In the genomic region with DNA sequence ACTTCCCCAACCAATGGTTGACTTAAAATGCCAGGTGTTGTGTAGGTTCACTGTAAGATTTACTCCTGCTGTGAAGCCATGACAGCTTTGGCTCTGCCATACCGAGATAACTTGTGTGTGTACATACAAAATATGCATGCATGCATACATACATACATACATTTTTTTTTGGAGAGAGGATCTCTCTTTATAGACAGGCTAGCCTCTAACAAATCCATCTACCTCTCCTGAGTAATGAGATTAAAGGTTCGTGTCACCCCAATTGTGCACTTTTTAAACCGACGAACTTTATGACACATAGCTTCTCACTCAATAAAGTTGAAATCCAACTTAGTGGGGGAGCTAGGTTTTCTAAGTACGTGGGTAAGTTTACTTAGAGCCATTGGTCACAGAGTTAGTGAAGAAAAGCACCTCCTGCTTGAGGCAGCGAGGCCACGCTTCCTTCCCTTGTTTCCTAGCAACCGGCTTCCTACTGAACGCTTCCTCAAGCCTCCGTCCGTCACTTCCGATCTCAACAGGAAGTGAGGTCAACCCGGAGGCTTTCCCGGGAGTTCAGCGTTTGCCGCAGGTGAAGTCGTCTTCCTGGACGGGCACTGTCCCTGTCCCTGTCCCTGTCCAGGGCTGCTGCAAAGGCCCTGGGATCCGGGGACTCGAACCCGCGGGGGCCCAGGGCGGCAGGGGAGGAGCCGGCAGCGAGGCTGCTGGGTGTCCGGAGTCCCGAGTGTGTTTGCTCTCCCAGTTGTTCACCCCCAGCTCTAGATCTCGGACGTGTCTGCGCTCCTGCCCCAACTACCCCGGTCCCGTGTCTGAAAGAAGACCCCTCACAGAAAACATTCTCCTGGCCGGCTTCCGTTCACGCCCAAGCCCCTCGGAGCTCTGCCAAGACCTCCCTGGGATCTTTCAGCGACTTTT, we compare ENCODE assay signal across 8 mouse cellular contexts. TPM values are rescaled to one million over a fixed set of nuclear protein-coding genes. Genes with fewer than 3 reads are reported as not detected.
DNase-seq lines count a peak whose midpoint lies in the region; ATAC-seq and TF ChIP-seq lines count a peak whose summit lies in the region.

A gene (plus strand): TSS at position 519 of the 912 bp plus-strand sequence.

- H3ac ChIP-seq in C2C12 (ENCODE audit: control insufficient read depth, insufficient read length, low read depth) (peak within 1 kb of the TSS; percentile 71), myocyte (ENCODE audit: control insufficient read depth, insufficient read length) (peak within 1 kb of the TSS; percentile 80)

- no peaks in the 10 kb centered on the region for H3K9me3 ChIP-seq in erythroblast, embryonic 14.5 days (ENCODE audit: control insufficient read depth, low read length)
- no peaks in the 10 kb centered on the region for H3K9me3 ChIP-seq in heart, embryonic 11.5 days (replicated peaks; ENCODE audit: control insufficient read depth, low read length)
- no peaks in the 10 kb centered on the region for H3K9me3 ChIP-seq in kidney, embryonic 16.5 days (ENCODE audit: low read length)

- peak; percentile 78 for ATAC-seq in heart, embryonic 11.5 days (replicated peaks; ENCODE audit: insufficient number of reproducible peaks, low FRiP score, low TSS enrichment)
- peak; percentile 95 for ATAC-seq in kidney, embryonic 16.5 days (ENCODE audit: low FRiP score, low TSS enrichment)

- peak within 1 kb of the TSS; percentile 85 for H3K4me2 ChIP-seq in heart, embryonic 11.5 days
- H3K4me2 ChIP-seq in kidney, embryonic 16.5 days (replicated peaks; ENCODE audit: low read depth, low read length): peak within 1 kb of the TSS; percentile 82
- peak within 1 kb of the TSS; percentile 87 for H3K4me2 ChIP-seq in myocyte (ENCODE audit: low read depth)

- no peaks in the 10 kb centered on the region for H3K27me3 ChIP-seq in C2C12 (ENCODE audit: control insufficient read depth, insufficient read depth, insufficient read length)
- no peaks in the 10 kb centered on the region for H3K27me3 ChIP-seq in erythroblast, embryonic 14.5 days (ENCODE audit: control insufficient read depth)
- H3K27me3 ChIP-seq in heart, embryonic 11.5 days (ENCODE audit: control insufficient read depth, insufficient read depth, low read length): no peaks in the 10 kb centered on the region
- H3K27me3 ChIP-seq in kidney, embryonic 16.5 days (ENCODE audit: insufficient read depth, low read length): no peaks in the 10 kb centered on the region
- no peaks in the 10 kb centered on the region for H3K27me3 ChIP-seq in liver, adult 2 months (ENCODE audit: control insufficient read depth, insufficient read depth, low read length)
- no peaks in the 10 kb centered on the region for H3K27me3 ChIP-seq in myocyte (ENCODE audit: control insufficient read depth, insufficient read depth, insufficient read length)
- H3K27me3 ChIP-seq in splenic B cell, adult 2 months (ENCODE audit: control insufficient read depth, insufficient read depth, low read length, poor library complexity, severe bottlenecking): no peaks in the 10 kb centered on the region

- H3K9ac ChIP-seq in heart, embryonic 11.5 days (ENCODE audit: low read depth, low read length): peak within 1 kb of the TSS; percentile 91
- H3K9ac ChIP-seq in kidney, embryonic 16.5 days (replicated peaks; ENCODE audit: low read length): peak within 1 kb of the TSS; percentile 93
- H3K9ac ChIP-seq in liver, adult 2 months (ENCODE audit: low read depth, low read length): peak within 1 kb of the TSS; percentile 95

- 5% methylated on average over 37 of the region's 37 CpGs for WGBS in heart, embryonic 11.5 days (ENCODE audit: insufficient replicate concordance)
- 6% methylated on average over 37 of the region's 37 CpGs for WGBS in kidney, embryonic 16.5 days
- WGBS in liver, adult 2 months: 6% methylated on average over 37 of the region's 37 CpGs

- no peak for TF ChIP-seq CTCF in C2C12 (IDR thresholded peaks at IDR 0.05; ENCODE audit: control insufficient read depth, insufficient read depth, insufficient read length)
- no peak for TF ChIP-seq CTCF in brain, embryonic 14.5 days (IDR thresholded peaks at IDR 0.05; ENCODE audit: borderline replicate concordance, extremely low read depth, insufficient read depth, insufficient read length)
- no peak for TF ChIP-seq CTCF in liver, adult 2 months (IDR thresholded peaks at IDR 0.05; ENCODE audit: low read depth, low read length)

- H3K4me1 ChIP-seq in erythroblast, embryonic 14.5 days (ENCODE audit: control insufficient read depth): peaks cover 22% of the 10 kb centered on the region
- H3K4me1 ChIP-seq in heart, embryonic 11.5 days (ENCODE audit: control insufficient read depth, insufficient read depth, low read length): peaks cover 5% of the 10 kb centered on the region; the same call in 1 of the 2 replicates
- peaks cover 6% of the 10 kb centered on the region for H3K4me1 ChIP-seq in kidney, embryonic 16.5 days (ENCODE audit: insufficient read depth, low read length)
- peaks cover 1% of the 10 kb centered on the region; the same call in 1 of the 2 replicates for H3K4me1 ChIP-seq in liver, adult 2 months (ENCODE audit: control insufficient read depth, insufficient read depth, low read length)

- DNase-seq in brain, embryonic 14.5 days (ENCODE audit: low read depth): peak; percentile 97
- peak; percentile 88 for DNase-seq in liver, adult 2 months (ENCODE audit: extremely low read depth, low read depth, low spot score)
- peak; percentile 92 for DNase-seq in splenic B cell, adult 2 months (ENCODE audit: low read depth, low spot score)

- H3K79me2 ChIP-seq in C2C12 (ENCODE audit: control insufficient read depth, insufficient read depth) (peaks cover 14% of the 10 kb centered on the region), myocyte (ENCODE audit: control insufficient read depth, insufficient read depth) (peaks cover 3% of the 10 kb centered on the region)
- H3K79me2 ChIP-seq in liver, adult 2 months (ENCODE audit: control insufficient read depth, insufficient read depth, low read length): no peaks in the 10 kb centered on the region; the same call in 1 of the 2 replicates

- no peaks in the 10 kb centered on the region for H3K36me3 ChIP-seq in C2C12 (ENCODE audit: control insufficient read depth, insufficient read depth)
- H3K36me3 ChIP-seq in erythroblast, embryonic 14.5 days (ENCODE audit: control insufficient read depth): peaks cover 15% of the 10 kb centered on the region
- H3K36me3 ChIP-seq in heart, embryonic 11.5 days (ENCODE audit: control insufficient read depth, insufficient read depth, low read length): peaks cover 6% of the 10 kb centered on the region; the same call in 1 of the 2 replicates
- H3K36me3 ChIP-seq in kidney, embryonic 16.5 days (ENCODE audit: insufficient read depth, low read length): peaks cover 13% of the 10 kb centered on the region; the same call in 1 of the 2 replicates
- H3K36me3 ChIP-seq in liver, adult 2 months (ENCODE audit: control insufficient read depth, insufficient read depth, low read length): no peaks in the 10 kb centered on the region
- no peaks in the 10 kb centered on the region for H3K36me3 ChIP-seq in myocyte (ENCODE audit: control insufficient read depth, insufficient read depth)
- no peaks in the 10 kb centered on the region for H3K36me3 ChIP-seq in splenic B cell, adult 2 months (ENCODE audit: control insufficient read depth, insufficient read depth, low read length, poor library complexity, severe bottlenecking)

- H3K4me3 ChIP-seq in C2C12 (ENCODE audit: insufficient read depth, poor library complexity, severe bottlenecking): peak within 1 kb of the TSS; percentile 60
- H3K4me3 ChIP-seq in erythroblast, embryonic 14.5 days (replicated peaks): peak within 1 kb of the TSS; percentile 82
- H3K4me3 ChIP-seq in heart, embryonic 11.5 days (ENCODE audit: low read depth, low read length): peak within 1 kb of the TSS; percentile 96
- peak within 1 kb of the TSS; percentile 97 for H3K4me3 ChIP-seq in kidney, embryonic 16.5 days (ENCODE audit: low read length)
- peak within 1 kb of the TSS; percentile 92 for H3K4me3 ChIP-seq in liver, adult 2 months (ENCODE audit: insufficient read depth, low read depth, low read length)
- H3K4me3 ChIP-seq in myocyte: peak within 1 kb of the TSS; percentile 45

- no peaks in the 10 kb centered on the region for H3K79me3 ChIP-seq in C2C12 (ENCODE audit: low read depth)

- TF ChIP-seq POLR2A in brain, embryonic 14.5 days (IDR thresholded peaks at IDR 0.05; ENCODE audit: borderline replicate concordance, extremely low read depth, insufficient read depth, insufficient read length, poor library complexity, severe bottlenecking): peak; percentile 55; the same call in 1 of the 2 replicates
- peak; percentile 75 for TF ChIP-seq POLR2A in liver, adult 2 months (IDR thresholded peaks at IDR 0.05; ENCODE audit: extremely low read depth, insufficient read depth, low read length)
- peak; percentile 78 for TF ChIP-seq POLR2A in myocyte (IDR thresholded peaks at IDR 0.05; ENCODE audit: insufficient read length, low read depth)

- H3K27ac ChIP-seq in heart, embryonic 11.5 days (ENCODE audit: low read depth, low read length): peak within 1 kb of the TSS; percentile 54; the same call in 1 of the 2 replicates
- peak within 1 kb of the TSS; percentile 60 for H3K27ac ChIP-seq in kidney, embryonic 16.5 days (ENCODE audit: low read length)
- H3K27ac ChIP-seq in liver, adult 2 months (replicated peaks; ENCODE audit: insufficient read depth, low read depth, low read length): peak within 1 kb of the TSS; percentile 46

TF ChIP-seq in C2C12, 6 proteins besides CTCF, POLR2A, EP300 and RAD21:
- TF ChIP-seq MYOG (IDR thresholded peaks at IDR 0.05; ENCODE audit: control insufficient read depth, extremely low read depth, insufficient read length): no peak
- TF ChIP-seq FOSL1 (IDR thresholded peaks at IDR 0.05; ENCODE audit: insufficient read depth, low read length, poor library complexity, severe bottlenecking): no peak
- TF ChIP-seq USF1 (IDR thresholded peaks at IDR 0.05; ENCODE audit: low read depth): no peak
- no peak for TF ChIP-seq CEBPB (IDR thresholded peaks at IDR 0.05; ENCODE audit: low read depth)

TF ChIP-seq in myocyte, 11 proteins besides CTCF, POLR2A, EP300 and RAD21:
- TF ChIP-seq MYOG (IDR thresholded peaks at IDR 0.05; ENCODE audit: control insufficient read depth in 1 of 3, insufficient read depth in 1 of 3, insufficient read length in 2 of 3, low read depth in 2 of 3): no peak
- TF ChIP-seq TCF3 (IDR thresholded peaks at IDR 0.05; ENCODE audit: insufficient read length, low read depth): no peak
- TF ChIP-seq POLR2AphosphoS2 (IDR thresholded peaks at IDR 0.05; ENCODE audit: insufficient read length, low read depth): peak; percentile 68
- TF ChIP-seq E2F4 (IDR thresholded peaks at IDR 0.05; ENCODE audit: insufficient read depth): no peak

RNA-seq across cellular contexts. Expression of the gene that starts here (rescaled TPM):
- polyA plus RNA-seq in C2C12 (2012; fragmentation: generic; extraction: Trizol) (8.5 TPM), myocyte (2012; fragmentation: generic; extraction: Trizol) (10.9 TPM)
- polyA plus RNA-seq in brain, embryonic 14.5 days (2012; rRNA removed): 17.0 and 23.5 TPM in 2 replicates
- 0.04 and 0.43 TPM in 2 replicates for polyA plus RNA-seq in erythroblast, embryonic 14.5 days (2012)
- 16.1 and 18.9 TPM in 2 replicates for polyA plus RNA-seq in heart, embryonic 11.5 days (2014; fragmentation: Nextera tagmentation; extraction: Ambion mirVana)
- polyA plus RNA-seq in kidney, embryonic 16.5 days (2015; fragmentation: Nextera tagmentation; extraction: Ambion mirVana): 24.1 and 24.2 TPM in 2 replicates
- 14.1 and 15.5 TPM in 2 replicates for total RNA-seq in liver, adult 2 months (2014; rRNA removed)
- 7.0 and 10.0 TPM in 2 replicates for polyA plus RNA-seq in liver, adult 2 months (2012; rRNA removed)

Comparison
In these comparisons a context has a peak if more than half of its experiments do, and no peak if none do; other contexts are left out.
1. Peak in every context shown above with its lines: DNase-seq, ATAC-seq, H3K4me3 ChIP-seq and H3K27ac ChIP-seq.
2. H3K4me3 ChIP-seq: peak in every context shown above with its lines; median percentile 97 in kidney, embryonic 16.5 days; 96 in heart, embryonic 11.5 days; 92 in liver, adult 2 months; 82 in erythroblast, embryonic 14.5 days; 60 in C2C12; 45 in myocyte.